Mouse (Mus musculus) T-helper 1 cell (primary cell): ENCODE results near the gene 1500009L16Rik.

Experiments used
- in situ Hi-C: fragments of 300-600 bp; cut with MboI, MseI; formaldehyde crosslinking; loops from one replicate; pipeline ENCODE4 v1.15.1; 2025; ENCODE audit warnings: high pct_unique_total_duplicates

1500009L16Rik gene

DNA sequence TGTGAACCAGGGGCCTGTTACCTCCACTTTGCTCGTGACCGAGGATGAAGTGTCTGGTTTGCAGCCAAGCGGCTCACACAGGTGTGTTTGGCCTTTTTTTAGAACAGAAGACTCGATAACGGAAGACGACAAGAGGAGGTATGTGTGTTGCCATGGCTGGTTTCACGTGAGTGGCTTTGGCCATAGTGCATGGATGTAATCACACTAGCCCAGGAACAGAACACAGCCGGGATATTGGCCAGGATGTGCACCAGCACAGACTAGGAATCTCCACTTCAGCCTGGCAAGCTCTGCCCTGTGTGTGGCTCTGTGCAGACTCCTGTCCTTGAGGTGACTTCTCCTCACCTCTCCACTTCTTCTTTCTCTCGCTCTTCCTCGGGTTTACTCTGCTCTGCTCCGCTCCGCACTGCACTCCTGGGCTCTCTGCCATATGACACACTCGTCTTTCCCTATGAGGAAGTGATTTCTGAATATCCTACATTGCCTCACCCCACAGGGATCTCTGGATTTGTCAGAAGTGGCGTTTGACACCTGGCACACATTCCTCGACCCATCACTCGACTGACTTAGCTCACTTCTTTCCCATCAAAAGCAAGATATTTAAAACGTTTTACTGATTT, 34.8 kb downstream of the 1500009L16Rik start:
- in situ Hi-C loops: no loop called here

DNA sequence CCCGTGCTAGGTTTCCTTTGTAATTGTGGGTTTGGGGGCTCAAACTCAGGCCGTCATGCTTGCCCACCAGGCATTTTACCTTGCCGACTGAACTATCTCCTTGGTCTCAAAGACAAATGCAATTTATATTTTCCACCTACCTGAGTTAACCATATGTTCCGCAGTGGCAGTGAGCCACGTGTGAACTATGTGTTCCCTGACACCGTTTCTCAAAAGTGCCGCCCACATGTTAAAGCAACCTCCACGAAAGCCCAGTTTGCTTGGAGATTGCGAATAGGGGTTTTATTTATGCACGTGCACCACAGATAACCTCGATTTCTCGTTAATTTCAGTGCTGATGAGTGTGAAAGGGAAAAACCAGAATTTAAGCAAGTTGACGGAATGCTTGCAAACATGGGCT, 36.1 kb downstream of the 1500009L16Rik start:
- in situ Hi-C loops: no loop called here

DNA sequence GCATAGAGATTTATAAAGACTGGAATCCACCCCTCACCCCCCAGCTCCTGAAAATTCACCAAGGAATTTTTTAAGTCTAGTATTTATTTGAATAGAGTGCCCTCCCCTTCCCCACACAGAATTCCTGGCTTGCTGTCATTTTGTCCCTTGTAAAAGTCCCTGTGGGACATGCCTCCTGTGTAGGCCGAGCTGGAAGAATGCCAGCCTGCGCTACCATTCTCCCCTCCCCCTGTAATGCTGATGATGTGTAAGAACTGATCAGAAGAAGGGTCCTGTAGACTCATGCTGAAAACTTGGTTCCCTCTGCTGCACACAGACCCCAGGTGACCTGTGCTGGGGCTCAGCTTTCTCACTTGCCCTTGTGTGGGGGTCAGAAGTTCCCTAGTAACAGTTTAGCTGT, 37.9 kb downstream of the 1500009L16Rik start:
- in situ Hi-C loops: no loop called here

DNA sequence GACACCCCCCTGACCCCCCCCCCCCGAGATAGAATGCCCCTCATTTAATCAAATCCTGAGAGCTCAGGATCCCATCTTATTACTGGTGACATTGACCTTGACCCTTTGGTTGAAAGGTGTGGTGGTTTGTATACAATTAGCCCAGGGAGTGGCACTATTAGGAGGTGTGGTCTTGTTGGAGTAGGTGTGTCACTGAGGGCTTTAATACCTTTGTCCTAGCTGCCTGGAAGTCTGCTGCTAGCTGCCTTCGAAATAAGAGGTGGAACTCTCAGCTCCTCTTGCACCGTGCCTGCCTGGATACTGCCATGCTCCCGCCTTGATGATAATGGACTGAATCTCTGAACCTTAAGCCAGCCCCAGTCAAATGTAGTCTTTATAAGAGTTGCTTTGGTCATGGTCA, 41.2 kb downstream of the 1500009L16Rik start:
- in situ Hi-C loops: no loop called here

DNA sequence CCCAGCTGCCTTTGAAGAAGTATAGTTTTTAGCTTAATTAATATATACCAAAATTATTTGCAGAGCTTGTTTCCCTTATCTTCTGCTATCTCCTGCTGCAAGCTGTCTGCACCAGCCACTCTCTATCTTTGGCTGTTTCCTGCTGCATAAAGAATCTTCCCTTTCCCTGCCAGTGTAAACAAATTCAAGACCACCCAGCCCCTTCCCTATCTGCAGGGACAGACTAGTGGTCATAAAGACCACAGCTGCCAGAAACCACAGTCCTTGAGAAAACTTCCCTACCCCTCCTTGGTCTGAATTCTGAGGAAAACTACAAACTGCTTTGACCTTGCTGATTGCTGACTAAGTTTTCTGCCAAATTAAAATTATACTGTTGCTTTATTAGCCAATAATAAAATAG, 44.2 kb downstream of the 1500009L16Rik start:
- in situ Hi-C loops: no loop called here

DNA sequence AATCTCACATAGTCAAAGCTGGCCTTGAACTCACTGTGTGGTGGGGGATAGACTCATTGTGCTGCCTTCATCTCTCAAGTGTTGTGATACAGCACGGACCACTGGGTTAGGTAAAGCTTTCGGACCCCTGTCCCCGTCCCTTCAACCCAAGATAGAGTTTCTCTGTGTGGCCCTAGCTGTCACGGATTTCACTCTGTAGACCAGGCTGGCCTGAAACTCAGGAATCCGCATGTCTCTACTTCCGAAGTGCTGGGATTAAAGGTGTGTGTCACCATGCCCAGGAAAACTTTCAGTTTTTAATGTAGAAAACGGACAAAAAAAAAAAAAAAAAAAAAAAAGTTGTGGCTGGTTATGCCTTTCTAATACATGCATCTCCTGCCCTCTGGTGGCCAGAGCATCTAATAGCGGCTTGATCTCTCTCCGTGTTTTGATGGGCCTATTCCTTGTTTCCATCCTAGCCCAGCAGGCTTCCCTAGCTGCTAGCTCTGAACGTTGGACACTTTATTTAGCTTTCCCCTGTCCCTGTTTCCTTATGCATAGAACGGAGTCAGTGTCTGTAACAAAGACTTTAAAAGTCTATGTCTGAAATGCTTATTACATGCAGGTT, 53.7 kb downstream of the 1500009L16Rik start:
- in situ Hi-C loops: no loop called here

DNA sequence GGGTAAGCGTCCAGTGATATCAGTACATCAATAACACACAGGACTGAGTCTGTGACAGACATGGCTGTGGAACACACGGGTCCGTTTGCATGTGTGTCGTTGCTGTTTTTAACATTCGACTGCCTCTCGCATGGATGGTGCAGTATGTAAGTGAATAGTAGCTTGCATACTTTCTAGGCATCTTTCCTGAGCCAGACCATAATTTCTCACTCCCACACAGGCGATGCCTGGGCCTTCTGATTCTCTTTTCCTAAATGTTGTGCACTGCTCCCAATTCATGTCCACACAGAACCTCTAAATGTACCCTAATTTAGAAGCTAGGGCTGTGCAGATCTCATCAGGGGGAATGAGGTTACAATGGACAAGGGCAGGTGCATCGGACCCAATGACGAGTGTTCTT, 54.6 kb downstream of the 1500009L16Rik start:
- in situ Hi-C loops: no loop called here

DNA sequence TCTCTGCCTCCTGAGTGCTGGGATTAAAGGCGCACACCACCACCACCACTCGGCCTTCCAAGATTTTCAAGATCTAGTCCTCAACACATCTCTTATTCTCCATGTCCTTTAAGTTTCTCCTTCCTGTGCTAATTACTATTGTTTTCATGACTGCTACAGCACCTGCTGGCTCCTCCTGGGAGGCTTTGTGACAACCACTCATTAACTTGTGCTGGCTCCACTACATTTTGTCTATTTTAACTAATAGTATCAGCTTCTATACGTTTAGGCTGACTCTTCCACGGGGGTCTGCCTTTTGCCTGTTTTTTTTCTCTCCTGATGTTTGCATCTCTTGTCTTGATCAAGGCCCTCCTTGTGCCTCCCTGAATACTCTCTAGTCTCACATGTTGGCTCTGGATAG, 59.2 kb downstream of the 1500009L16Rik start:
- in situ Hi-C loops: no loop called here

DNA sequence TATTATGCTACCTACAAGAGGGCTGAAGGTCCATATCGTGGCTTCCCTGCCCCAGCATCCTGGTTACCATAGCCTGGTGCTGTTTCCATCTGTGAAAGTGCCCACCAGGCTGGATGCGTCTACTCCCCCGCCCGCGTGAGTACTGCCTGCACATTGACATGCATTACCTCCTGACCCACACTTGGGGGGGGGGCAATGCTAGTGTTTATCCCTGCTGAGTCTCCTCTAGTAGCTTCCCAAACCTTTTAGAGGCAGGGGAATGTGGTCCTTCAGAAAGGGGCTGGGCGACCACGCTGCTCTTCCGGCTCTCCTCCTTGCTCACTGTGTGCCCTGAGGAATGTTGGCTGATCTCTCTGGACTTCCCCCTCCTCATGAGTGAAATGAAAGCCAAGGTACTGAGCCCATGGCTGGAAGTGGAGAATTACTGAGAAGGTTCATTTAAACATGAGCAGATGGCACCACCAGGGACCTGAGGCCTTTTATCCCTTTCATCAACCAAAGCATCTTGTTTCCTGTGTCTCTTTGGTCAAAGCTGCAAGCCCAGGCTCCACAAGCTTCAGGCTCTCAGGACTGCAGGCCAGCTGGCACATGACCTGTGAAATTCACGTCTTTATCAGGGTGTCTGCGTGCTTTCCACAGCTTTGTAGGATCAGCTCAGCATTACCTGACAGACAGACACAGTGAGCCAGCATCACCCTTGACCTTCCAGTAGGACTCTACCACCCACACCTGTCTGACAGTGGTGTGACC, 59.9 kb downstream of the 1500009L16Rik start:
- in situ Hi-C loops: no loop called here

DNA sequence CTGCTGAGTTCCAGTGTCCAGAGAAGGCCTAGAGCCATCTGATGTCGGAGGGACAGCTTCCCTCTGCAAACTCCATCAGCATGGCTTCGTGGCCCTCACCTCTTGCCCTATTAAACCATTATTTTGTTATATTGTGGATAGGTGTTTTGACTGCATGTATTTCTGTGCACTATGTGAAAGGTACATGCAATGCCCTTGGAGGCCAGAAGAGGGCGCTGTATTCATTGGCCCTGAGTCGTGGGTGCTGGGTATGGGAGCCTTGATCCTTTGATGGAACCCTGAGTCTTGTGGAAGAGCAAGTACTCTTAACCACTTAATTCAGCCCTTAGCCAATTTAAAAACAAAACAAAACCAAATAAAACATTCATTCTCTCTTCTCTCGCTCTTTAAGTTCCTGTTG, 62.3 kb downstream of the 1500009L16Rik start:
- in situ Hi-C loops: no loop called here

DNA sequence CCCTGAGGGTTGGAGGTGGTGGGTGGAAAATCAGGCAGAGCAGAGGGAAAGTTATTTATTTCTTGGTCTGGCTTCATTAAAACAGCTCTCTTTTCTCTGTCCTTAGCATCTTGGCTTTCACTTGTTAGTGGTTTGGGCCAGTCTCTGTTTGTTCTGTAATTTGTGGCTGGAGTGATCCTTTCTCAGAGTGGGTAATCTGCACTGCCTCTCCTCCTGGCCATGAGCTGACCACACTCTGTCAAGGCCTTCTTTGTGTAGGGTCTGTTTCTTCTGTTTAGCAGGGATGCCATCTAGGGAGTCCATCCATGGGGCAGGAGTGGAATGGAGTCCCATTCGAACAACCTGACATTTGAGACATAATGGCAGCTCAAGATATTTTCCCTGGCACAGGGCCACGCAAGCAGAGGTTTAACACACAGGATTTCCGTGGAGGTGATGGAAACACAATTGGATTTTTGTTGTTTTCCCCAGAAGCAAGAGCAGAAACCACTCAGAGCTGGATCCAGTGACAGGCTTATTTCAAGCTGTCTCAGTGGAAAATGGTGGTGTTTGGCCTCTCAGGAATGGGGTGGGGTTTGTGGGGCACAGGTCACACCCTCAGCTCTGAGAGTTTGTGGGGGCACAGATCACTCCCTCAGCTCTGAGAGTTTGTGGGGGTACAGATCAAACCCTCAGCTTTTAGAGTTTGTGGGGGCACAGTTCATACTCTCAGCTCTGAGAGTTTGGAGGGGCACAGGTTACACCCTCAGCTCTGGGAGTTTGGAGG, 63.1 kb downstream of the 1500009L16Rik start:
- in situ Hi-C loops: no loop called here

DNA sequence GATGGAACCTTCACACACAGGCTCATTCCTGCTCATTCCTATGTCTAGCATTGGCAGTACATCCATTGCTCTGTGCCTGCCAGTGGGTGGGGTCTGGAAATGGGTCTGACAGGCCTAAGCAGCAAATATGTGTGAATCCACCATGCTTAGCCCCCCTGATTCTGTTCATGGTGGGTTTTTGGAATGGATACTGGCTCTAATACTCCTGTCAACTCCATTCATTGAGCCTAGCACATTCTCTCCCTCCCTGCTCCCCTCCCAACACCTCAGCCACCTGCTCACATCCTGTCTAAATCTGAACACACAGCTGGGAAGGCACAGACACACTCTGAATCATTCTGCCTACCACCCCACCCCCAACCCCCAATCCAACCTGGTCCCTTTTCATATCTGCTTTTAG, 72.4 kb downstream of the 1500009L16Rik start:
- in situ Hi-C loops: no loop called here

DNA sequence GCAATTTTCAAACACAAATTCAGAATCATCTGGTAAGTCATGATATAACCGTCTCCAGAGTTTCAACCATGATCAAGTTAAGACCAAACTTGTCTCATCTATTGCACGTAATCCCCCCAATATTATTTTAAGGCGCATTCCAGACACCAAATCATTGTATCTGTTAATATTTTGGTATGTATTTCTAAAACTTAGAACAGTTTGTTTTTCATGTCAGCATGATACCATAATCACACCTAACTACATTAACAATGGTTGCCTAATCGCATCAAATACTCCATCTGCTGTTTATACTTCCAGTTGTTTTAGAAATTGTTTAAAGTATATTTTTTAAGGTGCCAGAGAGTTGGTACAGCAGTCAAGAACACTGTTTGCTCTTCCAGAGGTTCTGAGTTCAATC, 72.8 kb downstream of the 1500009L16Rik start:
- in situ Hi-C loops: no loop called here

DNA sequence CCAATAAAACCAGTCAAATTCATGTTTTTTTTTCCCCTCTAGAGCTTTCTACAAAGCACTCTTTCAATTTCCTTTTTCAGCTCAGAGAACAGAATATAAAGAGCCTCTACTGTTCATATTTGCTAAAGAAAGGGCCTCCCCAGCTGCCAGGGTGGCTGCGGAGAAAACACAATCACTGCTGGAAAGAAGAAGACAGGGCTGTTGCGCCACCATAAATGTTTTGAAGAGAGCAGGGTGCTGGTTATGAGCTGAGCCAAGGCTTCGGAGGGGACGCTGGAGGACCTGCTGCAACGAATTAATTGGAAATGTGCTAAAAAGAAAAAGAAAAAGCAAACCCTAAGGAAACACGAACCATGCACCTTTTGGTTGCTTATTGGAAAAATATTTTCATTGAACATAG, 81.4 kb downstream of the 1500009L16Rik start:
- in situ Hi-C loops: no loop called here

DNA sequence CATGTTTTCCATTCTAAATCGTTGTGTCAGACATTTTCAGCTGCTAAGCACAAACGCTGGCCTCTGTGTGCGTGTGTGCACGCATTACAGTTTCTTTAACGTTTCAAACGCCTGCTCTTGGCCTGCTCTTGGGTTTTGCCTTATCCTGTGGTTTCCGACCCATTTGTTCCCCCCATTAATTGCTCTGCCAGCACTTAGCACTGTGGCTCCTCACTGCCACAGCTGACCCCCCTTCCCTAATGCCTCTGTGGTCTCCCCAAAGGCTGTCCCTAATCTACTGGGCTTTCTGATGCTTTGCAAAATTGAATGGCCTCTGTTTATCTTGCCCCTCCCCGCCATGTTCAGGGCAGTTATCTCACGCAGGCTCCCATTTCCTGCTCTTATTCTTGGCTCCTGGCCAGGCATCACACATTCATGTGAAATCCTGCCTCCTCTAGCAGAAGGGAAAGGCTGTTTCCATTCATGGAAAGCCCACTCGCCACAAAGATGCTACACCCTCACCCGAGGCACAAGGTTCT, 82.6 kb downstream of the 1500009L16Rik start:
- in situ Hi-C loops: no loop called here

DNA sequence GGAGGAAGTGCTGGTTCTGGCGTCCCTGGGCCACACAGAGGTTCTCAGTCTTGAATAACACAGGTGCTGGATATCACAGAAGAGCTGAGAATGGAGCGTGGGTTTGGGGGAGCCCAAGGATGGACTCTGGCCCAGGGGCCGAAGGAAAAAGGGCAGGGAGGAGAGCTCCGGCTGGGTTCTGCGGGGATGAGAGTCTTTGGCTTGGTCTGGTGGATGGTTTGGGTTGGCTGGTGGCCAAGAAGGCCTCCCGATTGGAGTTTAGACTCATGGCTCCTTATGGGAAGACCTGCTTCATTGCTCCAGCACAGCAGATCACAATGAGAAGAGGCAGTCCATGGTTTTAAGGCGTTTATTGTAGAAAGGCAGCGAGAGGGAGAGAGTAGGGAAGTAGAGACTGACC, 84.6 kb downstream of the 1500009L16Rik start:
- in situ Hi-C loops: no loop called here
